ENCODE assay signal across 8 mouse cellular contexts in the genomic region with DNA sequence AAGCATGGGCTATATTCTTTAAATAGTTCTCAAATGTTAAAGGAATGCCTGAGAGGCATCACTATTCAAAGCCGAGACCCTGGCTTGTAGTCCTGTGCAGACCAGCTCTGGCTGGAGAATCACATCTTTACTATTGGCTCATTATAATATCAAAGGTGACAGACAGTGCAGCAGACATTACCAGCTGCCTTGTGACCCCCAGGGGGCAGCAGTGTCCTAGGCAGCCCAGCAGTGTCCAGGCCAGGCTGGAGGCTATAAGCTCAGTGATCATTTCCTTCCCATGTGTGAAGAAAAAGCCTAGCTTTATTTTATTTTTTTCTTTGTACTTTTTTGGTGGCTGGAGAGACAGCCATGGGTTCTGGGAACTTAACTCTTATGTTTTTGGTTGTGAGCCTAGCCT.
DNase-seq lines count a peak whose midpoint lies in the region; TF ChIP-seq lines count a peak whose summit lies in the region.

No protein-coding gene starts in this region.

- no peaks in the 10 kb centered on the region for H3K27me3 ChIP-seq in kidney, adult 2 months (replicated peaks; ENCODE audit: control insufficient read depth, insufficient read depth, low read length)
- H3K27me3 ChIP-seq in small intestine, adult 2 months (ENCODE audit: control insufficient read depth, insufficient read depth, low read length) = no peaks in the 10 kb centered on the region

- H3K36me3 ChIP-seq in kidney, adult 2 months (ENCODE audit: control insufficient read depth, insufficient read depth, low read length) = no peaks in the 10 kb centered on the region; the same call in 1 of the 2 replicates
- H3K36me3 ChIP-seq in small intestine, adult 2 months (ENCODE audit: control insufficient read depth, insufficient read depth, low read length) = peaks cover 42% of the 10 kb centered on the region

- intact Hi-C loops in left cerebral cortex, postnatal 36 days (cut with DNase I) = no loop called here

- H3K4me1 ChIP-seq in kidney, adult 2 months (ENCODE audit: control insufficient read depth, insufficient read depth, low read length) = peaks cover 4% of the 10 kb centered on the region; the same call in 1 of the 2 replicates
- H3K4me1 ChIP-seq in small intestine, adult 2 months (ENCODE audit: control insufficient read depth, insufficient read depth, insufficient read length, low read length) = no peaks in the 10 kb centered on the region

- 76% methylated on average over 1 of the region's 1 CpGs for WGBS in kidney, adult 2 months
- whole genome bisulfite sequencing in small intestine, adult 2 months = 70% methylated on average over 1 of the region's 1 CpGs

- peak; percentile 62 for DNase-seq in CD4-positive helper T cell, adult 2 months (ENCODE audit: low read depth, low spot score)
- peak; percentile 74 for DNase-seq in ES-CJ7 (ENCODE audit: low read depth, low spot score)
- peak; percentile 27 for DNase-seq in cerebellum, adult 11-12 months
- DNase-seq in forelimb bud, embryonic 11.5 days (ENCODE audit: low read depth, low spot score) = peak; percentile 47
- peak; percentile 66 for DNase-seq in kidney, adult 2 months
- DNase-seq in lung, postnatal 10 days = peak; percentile 79
- DNase-seq in left cerebral cortex, postnatal 36 days (ENCODE audit: low spot score in 2 of 2) = no peak

- H3K27ac ChIP-seq in kidney, adult 2 months (ENCODE audit: insufficient read depth, low read depth, low read length) = no peak overlapping the region
- no peak overlapping the region for H3K27ac ChIP-seq in small intestine, adult 2 months (ENCODE audit: insufficient read depth, low read depth, low read length)

- peak; percentile 85 for TF ChIP-seq CTCF in kidney, adult 2 months (conservative IDR thresholded peaks at IDR 0.05; ENCODE audit: insufficient read depth, insufficient read length, low read depth, low read length)
- TF ChIP-seq CTCF in small intestine, adult 2 months (IDR thresholded peaks at IDR 0.05; ENCODE audit: extremely low read depth, insufficient read length, insufficient replicate concordance, low read depth, low read length) = peak; percentile 80; the same call in 1 of the 2 replicates

- TF ChIP-seq POLR2A in kidney, adult 2 months (IDR thresholded peaks at IDR 0.05; ENCODE audit: low read depth, low read length) = no peak
- TF ChIP-seq POLR2A in small intestine, adult 2 months (IDR thresholded peaks at IDR 0.05; ENCODE audit: low read depth, low read length) = no peak

- H3K4me3 ChIP-seq in kidney, adult 2 months (ENCODE audit: insufficient read depth, low read depth, low read length) = no peak overlapping the region
- no peak overlapping the region for H3K4me3 ChIP-seq in small intestine, adult 2 months (ENCODE audit: low read depth, low read length)

Comparison
In these comparisons a context has a peak if more than half of its experiments do, and no peak if none do; other contexts are left out.
1. DNase-seq: peak in CD4-positive helper T cell, adult 2 months (single experiment), ES-CJ7 (single experiment), cerebellum, adult 11-12 months (single experiment), forelimb bud, embryonic 11.5 days (single experiment), kidney, adult 2 months (single experiment) and lung, postnatal 10 days (single experiment); none in left cerebral cortex, postnatal 36 days (0 of 2).